Mouse (Mus musculus) megakaryocyte, embryonic 14.5 days (primary cell): Measurements from ENCODE around the gene Tmem182.

ENCODE experiments used
- FLI1 ChIP-seq: IDR thresholded peaks from 2 replicates; pipeline ENCODE4 v1.6.1; 2012; ENCODE audit warnings: low read length, inconsistent platforms, mixed read lengths
- GATA1 ChIP-seq: IDR thresholded peaks from 3 replicates; pipeline ENCODE4 v1.6.1; 2012; ENCODE audit warnings: mixed read lengths, low read length, inconsistent platforms, borderline replicate concordance

DNA sequence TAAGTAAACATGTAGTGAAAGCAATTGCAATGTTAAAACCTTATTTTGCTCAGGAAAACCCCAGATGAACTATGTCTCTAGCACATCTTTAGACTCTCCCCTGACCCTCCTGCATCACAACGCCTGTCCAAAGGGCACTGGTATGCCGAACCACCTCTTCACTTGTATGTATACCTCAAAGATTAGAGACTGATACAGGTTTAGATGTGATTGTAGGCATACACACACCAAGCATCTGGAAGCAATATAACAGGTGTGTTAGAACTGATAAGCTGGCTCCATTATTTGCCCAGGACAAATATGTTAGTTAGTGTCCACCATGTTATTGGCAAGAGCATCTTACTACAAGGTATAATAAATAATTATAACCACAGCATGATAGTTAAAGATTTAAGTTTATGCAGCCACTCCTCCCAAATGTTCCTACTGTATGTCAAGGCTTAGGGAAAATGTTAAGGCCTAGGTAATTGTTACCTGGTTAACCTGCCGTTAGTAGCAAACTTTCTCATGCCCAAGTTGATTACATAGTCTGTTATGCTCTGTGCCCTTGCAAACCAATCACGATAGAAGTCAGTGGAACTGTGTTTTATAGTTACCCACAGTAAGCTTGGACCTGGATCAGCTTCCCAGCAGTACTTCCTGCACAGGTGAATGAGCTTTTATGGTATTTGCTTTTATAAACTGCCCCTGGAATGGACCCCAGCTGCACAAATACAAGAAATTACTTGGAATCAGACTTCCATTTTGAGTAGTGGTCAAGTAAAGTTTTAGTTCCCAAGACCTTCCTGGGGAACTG, 25.5 kb downstream of the Tmem182 start:
- TF ChIP-seq GATA1: no peak
- no peak for TF ChIP-seq FLI1
